Mouse (Mus musculus): Measurements from ENCODE around the gene Znrd1.

GRCm38 (mm10) chr17:36989437-36989836 lies 31.1 kb upstream of the Znrd1 start, which contains the start of gene H2-M5:
- TF ChIP-seq MAFK (IDR thresholded peaks at IDR 0.05; ENCODE audit: borderline replicate concordance, low read depth, low read length) (no peak), CTCF (IDR thresholded peaks at IDR 0.05 in 2 of 3, conservative IDR thresholded peaks at IDR 0.05 in 1 of 3; ENCODE audit: control insufficient read depth in 1 of 3, insufficient read depth in 1 of 3, low read depth in 2 of 3, low read length in 3 of 3, poor library complexity in 1 of 3, severe bottlenecking in 1 of 3) (no peak), ZNF384 (IDR thresholded peaks at IDR 0.05; ENCODE audit: low read depth, low read length) (no peak), POLR2AphosphoS2 (IDR thresholded peaks at IDR 0.05; ENCODE audit: low read length) (no peak), USF1 (IDR thresholded peaks at IDR 0.05; ENCODE audit: low read depth, low read length) (no peak), MEF2A (IDR thresholded peaks at IDR 0.05; ENCODE audit: extremely low read depth, insufficient replicate concordance, low read depth, low read length, poor library complexity, severe bottlenecking) (no peak), TAL1 (IDR thresholded peaks at IDR 0.05; ENCODE audit: low read length) (no peak), MAX (IDR thresholded peaks at IDR 0.05; ENCODE audit: low read length) (no peak), EP300 (IDR thresholded peaks at IDR 0.05; ENCODE audit: low read depth in 1 of 2, low read length in 2 of 2) (no peak)
